Mouse (Mus musculus) T-helper 1 cell (primary cell): ENCODE measurements around the gene Necap1.

ENCODE experiments used
- in situ Hi-C: fragments of 300-600 bp; cut with MboI, MseI; formaldehyde crosslinking; loops from one replicate; pipeline ENCODE4 v1.15.1; 2025; ENCODE audit warnings: high pct_unique_total_duplicates

Necap1 gene

DNA sequence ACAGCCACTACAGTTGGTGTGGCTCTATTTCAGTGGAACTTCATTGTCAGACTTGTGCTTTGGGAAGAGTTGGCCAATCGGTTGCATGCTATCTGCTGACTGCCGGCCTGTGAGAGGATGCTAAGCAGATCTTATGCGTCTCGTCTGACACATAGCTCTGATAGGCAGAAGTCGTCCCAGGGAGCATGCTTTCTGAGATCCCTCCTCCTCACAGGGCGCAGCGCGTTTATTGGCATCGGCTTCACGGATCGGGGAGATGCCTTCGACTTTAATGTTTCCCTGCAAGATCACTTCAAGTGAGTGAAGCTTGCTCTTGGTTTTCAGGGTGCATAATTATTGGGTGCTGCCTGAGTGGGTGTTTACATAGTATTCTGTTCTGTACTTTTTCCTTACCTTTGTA is 7.0 kb downstream of the Necap1 start:
- in situ Hi-C loops, result loop anchor here (25.0 kb wide), 1 partner anchor 656 kb away; the partner anchor contains the start of gene Vmn2r21

- in situ Hi-C loops, result loop anchor here (25.0 kb wide), 1 partner anchor 654 kb away; the partner anchor contains the start of gene Vmn2r21
Observed at GRCm38 (mm10) chr6:122883603-122884002, 9.3 kb downstream of the Necap1 start.

DNA sequence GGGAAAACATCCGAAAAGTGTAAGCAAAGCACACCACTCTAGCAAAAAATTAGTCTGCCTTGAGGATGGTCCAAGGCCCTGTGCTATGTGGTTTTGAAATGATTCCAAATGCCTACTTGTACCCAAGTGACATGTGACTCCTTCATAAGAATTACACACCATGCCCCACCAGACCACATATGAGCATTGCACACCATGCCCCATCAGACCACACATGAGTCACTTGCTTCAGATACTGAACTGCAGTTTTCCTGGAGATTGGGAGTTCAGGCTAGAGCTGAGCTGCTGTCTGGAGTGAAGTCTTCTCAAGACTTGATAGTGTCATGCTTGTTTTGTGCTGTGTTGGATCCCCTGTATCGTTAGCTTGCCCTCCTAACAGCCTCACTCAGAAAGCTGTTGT is 15.3 kb downstream of the Necap1 start:
- in situ Hi-C loops, result loop anchor here (25.0 kb wide), 1 partner anchor 648 kb away; the partner anchor contains the start of gene Vmn2r21

- in situ Hi-C loops, result loop anchor here (10.0 to 25.0 kb wide), 2 partner anchors 645 to 1372 kb away; partner anchors contain the start of gene Vmn2r21
Observed at GRCm38 (mm10) chr6:122892442-122893049, 18.3 kb downstream of the Necap1 start.

DNA sequence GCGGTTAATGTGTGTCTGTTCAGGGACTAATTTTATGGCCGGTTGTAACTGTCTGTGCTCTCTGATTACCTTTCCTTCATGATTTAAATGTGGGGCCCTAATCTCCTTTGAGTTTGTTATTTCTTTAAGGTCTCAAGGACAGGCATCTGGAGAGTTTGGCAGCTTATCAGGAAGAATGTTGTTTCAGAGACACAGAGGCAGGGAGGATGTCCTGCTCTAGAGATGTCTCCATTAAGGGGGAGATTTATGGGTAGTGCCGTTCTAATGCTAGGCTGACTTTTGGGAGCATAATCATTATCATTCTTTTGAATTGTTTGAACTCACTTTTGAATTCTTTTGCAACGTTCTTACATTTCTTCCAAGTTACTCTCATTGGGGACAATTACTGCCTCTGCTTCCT is 45.6 kb downstream of the Necap1 start:
- in situ Hi-C loops, result no loop called here

- in situ Hi-C loops, result no loop called here
Observed at GRCm38 (mm10) chr6:122921451-122921850, 47.2 kb downstream of the Necap1 start, which contains the start of gene Clec4a1. Gene Clec4a1 (plus strand): TSS chr6:122921848.

DNA sequence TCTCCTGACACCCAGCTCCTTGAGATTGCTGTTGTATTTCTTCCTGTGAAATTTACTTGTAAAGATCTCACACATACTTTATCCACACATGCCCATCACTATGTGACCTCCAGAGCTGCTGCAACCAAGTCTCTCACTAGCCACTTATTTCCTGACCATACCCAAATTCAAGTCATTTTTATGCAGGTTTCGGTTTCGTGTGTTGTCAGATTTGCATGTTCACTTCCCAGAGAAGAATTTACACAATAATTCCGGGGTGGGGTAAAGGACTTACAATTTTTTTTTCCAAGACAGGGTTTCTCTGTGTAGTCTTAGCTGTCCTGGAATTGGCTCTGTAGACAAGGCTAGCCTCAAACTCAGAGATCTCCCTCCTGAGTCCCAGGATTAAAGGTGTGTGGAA is 60.6 kb downstream of the Necap1 start:
- in situ Hi-C loops, result no loop called here
